8 mouse cellular contexts compared by ENCODE assay signal in the genomic region with DNA sequence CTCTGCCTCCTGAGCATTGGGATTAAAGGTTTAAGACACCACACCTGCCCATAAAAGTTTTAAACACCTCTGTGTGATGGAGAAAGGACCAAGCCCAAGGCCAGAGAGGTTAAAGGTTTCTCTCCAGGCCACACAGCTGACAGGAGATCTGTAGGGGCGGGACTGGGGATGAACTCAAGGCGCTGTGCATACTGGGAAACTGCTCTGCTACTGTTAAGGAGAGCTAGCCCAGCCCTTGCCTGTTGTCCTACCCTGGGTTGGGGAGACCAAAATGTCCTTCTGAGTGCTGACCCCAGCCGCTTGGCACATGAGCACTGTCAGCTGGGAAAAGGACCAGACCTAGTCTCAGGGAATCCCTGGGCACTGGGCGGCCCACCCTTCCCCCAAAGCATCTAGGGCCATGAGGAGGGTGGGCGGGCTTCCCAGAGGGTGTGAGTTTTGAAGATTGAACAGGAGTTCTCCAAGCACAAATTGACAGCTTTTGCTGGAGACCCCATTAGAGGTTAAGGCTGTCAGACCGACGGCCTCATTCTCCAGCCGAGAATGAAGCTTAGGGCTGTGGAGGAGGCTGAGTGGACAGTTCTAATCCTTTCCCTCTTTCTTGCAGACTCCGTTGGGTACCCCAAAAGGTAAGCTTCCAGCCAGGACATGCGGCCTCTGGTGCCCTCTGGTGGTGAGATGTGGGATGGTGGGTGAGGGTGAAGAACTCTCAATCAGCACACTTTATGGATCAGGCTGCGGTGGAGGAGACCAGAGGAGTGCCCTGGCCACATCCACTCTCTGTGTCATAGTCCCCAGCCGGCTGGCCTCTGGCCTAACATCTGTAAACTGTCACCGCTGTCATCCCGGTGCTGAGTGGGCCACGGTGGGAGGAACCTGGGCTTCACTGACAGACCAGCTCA. TPM values are rescaled to one million over a fixed set of nuclear protein-coding genes. Genes with fewer than 3 reads are reported as not detected.
DNase-seq lines count a peak whose midpoint lies in the region; ATAC-seq and TF ChIP-seq lines count a peak whose summit lies in the region.

No protein-coding gene starts in this region.

- no peak overlapping the region for H3K9ac ChIP-seq in embryonic facial prominence, embryonic 14.5 days (ENCODE audit: low read depth, low read length)
- H3K9ac ChIP-seq in kidney, embryonic 15.5 days, result no peak overlapping the region
- no peak overlapping the region for H3K9ac ChIP-seq in liver, adult 2 months (ENCODE audit: low read depth, low read length)

- H3K27ac ChIP-seq in embryonic facial prominence, embryonic 14.5 days (replicated peaks; ENCODE audit: low read depth, low read length), result no peak overlapping the region
- peak overlapping the region; percentile 44; the same call in 1 of the 2 replicates for H3K27ac ChIP-seq in heart, embryonic 10.5 days
- no peak overlapping the region; the same call in 1 of the 2 replicates for H3K27ac ChIP-seq in kidney, embryonic 15.5 days
- no peak overlapping the region for H3K27ac ChIP-seq in liver, adult 2 months (replicated peaks; ENCODE audit: insufficient read depth, low read depth, low read length)

- no peak overlapping the region for H3K4me3 ChIP-seq in embryonic facial prominence, embryonic 14.5 days (ENCODE audit: low read depth, low read length)
- no peak overlapping the region for H3K4me3 ChIP-seq in heart, embryonic 10.5 days
- H3K4me3 ChIP-seq in kidney, embryonic 15.5 days (replicated peaks), result no peak overlapping the region
- no peak overlapping the region for H3K4me3 ChIP-seq in liver, adult 2 months (ENCODE audit: insufficient read depth, low read depth, low read length)

- TF ChIP-seq CTCF in liver, adult 2 months (IDR thresholded peaks at IDR 0.05; ENCODE audit: low read depth, low read length), result peak; percentile 99

- no peaks in the 10 kb centered on the region for H3K27me3 ChIP-seq in embryonic facial prominence, embryonic 14.5 days (replicated peaks; ENCODE audit: control insufficient read depth, insufficient read depth, low read length)
- no peaks in the 10 kb centered on the region for H3K27me3 ChIP-seq in heart, embryonic 10.5 days (ENCODE audit: insufficient read depth, poor library complexity, severe bottlenecking)
- no peaks in the 10 kb centered on the region for H3K27me3 ChIP-seq in kidney, embryonic 15.5 days
- no peaks in the 10 kb centered on the region for H3K27me3 ChIP-seq in liver, adult 2 months (ENCODE audit: control insufficient read depth, insufficient read depth, low read length)

- no peaks in the 10 kb centered on the region for H3K9me3 ChIP-seq in embryonic facial prominence, embryonic 14.5 days (ENCODE audit: control insufficient read depth, low read length)
- H3K9me3 ChIP-seq in heart, embryonic 10.5 days, result no peaks in the 10 kb centered on the region
- H3K9me3 ChIP-seq in kidney, embryonic 15.5 days (replicated peaks), result no peaks in the 10 kb centered on the region

- no peaks in the 10 kb centered on the region for H3K4me1 ChIP-seq in embryonic facial prominence, embryonic 14.5 days (ENCODE audit: control insufficient read depth, insufficient read depth, low read length)
- H3K4me1 ChIP-seq in heart, embryonic 10.5 days, result peaks cover 18% of the 10 kb centered on the region
- peaks cover 42% of the 10 kb centered on the region for H3K4me1 ChIP-seq in kidney, embryonic 15.5 days
- peaks cover 10% of the 10 kb centered on the region for H3K4me1 ChIP-seq in liver, adult 2 months (ENCODE audit: control insufficient read depth, insufficient read depth, low read length)

- peaks cover 71% of the 10 kb centered on the region for H3K36me3 ChIP-seq in embryonic facial prominence, embryonic 14.5 days (ENCODE audit: control insufficient read depth, insufficient read depth, low read length)
- peaks cover 53% of the 10 kb centered on the region for H3K36me3 ChIP-seq in heart, embryonic 10.5 days
- H3K36me3 ChIP-seq in kidney, embryonic 15.5 days, result peaks cover 76% of the 10 kb centered on the region
- no peaks in the 10 kb centered on the region for H3K36me3 ChIP-seq in liver, adult 2 months (ENCODE audit: control insufficient read depth, insufficient read depth, low read length)

- peak; percentile 76 for DNase-seq in 3T3-L1 (ENCODE audit: low read depth, low spot score)
- DNase-seq in adrenal gland, postnatal 4 days (ENCODE audit: low spot score in 2 of 2), result peak; percentile 73 to 84
- DNase-seq in embryonic facial prominence, embryonic 14.5 days (ENCODE audit: low spot score), result peak; percentile 59
- no peak for DNase-seq in heart, embryonic 10.5 days (ENCODE audit: low spot score)
- peak; percentile 40 for DNase-seq in liver, adult 2 months (ENCODE audit: extremely low read depth, low read depth, low spot score)
- peak; percentile 83 to 96 for DNase-seq in spleen, postnatal 4 days (ENCODE audit: low spot score in 2 of 2)

- peak; percentile 48 for ATAC-seq in embryonic facial prominence, embryonic 14.5 days (ENCODE audit: low read depth)
- peak; percentile 13 for ATAC-seq in kidney, embryonic 15.5 days (replicated peaks; ENCODE audit: low FRiP score)
- ATAC-seq in monocyte, adult 5-6 weeks (replicated peaks; ENCODE audit: insufficient number of reproducible peaks, low FRiP score, low TSS enrichment, poor library complexity, severe bottlenecking), result peak; percentile 83

- 34% methylated on average over 15 of the region's 15 CpGs for WGBS in embryonic facial prominence, embryonic 14.5 days
- WGBS in heart, embryonic 10.5 days, result 21% methylated on average over 15 of the region's 15 CpGs
- 26% methylated on average over 15 of the region's 15 CpGs for WGBS in kidney, embryonic 15.5 days
- WGBS in liver, adult 2 months, result 28% methylated on average over 15 of the region's 15 CpGs

- TF ChIP-seq POLR2A in liver, adult 2 months (IDR thresholded peaks at IDR 0.05; ENCODE audit: extremely low read depth, insufficient read depth, low read length), result no peak

- H3K4me2 ChIP-seq in embryonic facial prominence, embryonic 14.5 days (ENCODE audit: low read depth, low read length), result no peak overlapping the region
- no peak overlapping the region for H3K4me2 ChIP-seq in kidney, embryonic 15.5 days

- H3K79me2 ChIP-seq in liver, adult 2 months (ENCODE audit: control insufficient read depth, insufficient read depth, low read length), result no peaks in the 10 kb centered on the region

RNA-seq across cellular contexts. Expression of gene Misp, which starts 8.8 kb away (rescaled TPM):
- 1 to 10 TPM in 1 of 2 experiments, under 1 TPM in 1; 0.20 to 4.2 TPM for total RNA-seq in adrenal gland, postnatal 4 days (2021)
- 2.3 and 3.9 TPM in 2 replicates for polyA plus RNA-seq in embryonic facial prominence, embryonic 14.5 days (2014; fragmentation: Nextera tagmentation; extraction: Ambion mirVana)
- polyA plus RNA-seq in heart, embryonic 10.5 days (2016; fragmentation: Nextera tagmentation; extraction: Ambion mirVana), result 0.21 and 0.82 TPM in 2 replicates
- 14.9 and 15.2 TPM in 2 replicates for polyA plus RNA-seq in kidney, embryonic 15.5 days (2015; fragmentation: Nextera tagmentation; extraction: Ambion mirVana)
- 0.18 and 0.40 TPM in 2 replicates for total RNA-seq in liver, adult 2 months (2014; rRNA removed)
- 0.16 and 0.51 TPM in 2 replicates for polyA plus RNA-seq in liver, adult 2 months (2012; rRNA removed)
- total RNA-seq in monocyte, adult 5-6 weeks (2017), result not detected in 3 replicates

RNA-seq across cellular contexts. Expression of gene Palm, which starts 18.6 kb away (rescaled TPM):
- total RNA-seq in adrenal gland, postnatal 4 days (2021), result 100 to 1,000 TPM in 1 of 2 experiments, 10 to 100 TPM in 1; 91.8 to 119 TPM
- 62.5 and 75.4 TPM in 2 replicates for polyA plus RNA-seq in embryonic facial prominence, embryonic 14.5 days (2014; fragmentation: Nextera tagmentation; extraction: Ambion mirVana)
- 80.7 and 83.1 TPM in 2 replicates for polyA plus RNA-seq in heart, embryonic 10.5 days (2016; fragmentation: Nextera tagmentation; extraction: Ambion mirVana)
- 144 and 158 TPM in 2 replicates for polyA plus RNA-seq in kidney, embryonic 15.5 days (2015; fragmentation: Nextera tagmentation; extraction: Ambion mirVana)
- total RNA-seq in liver, adult 2 months (2014; rRNA removed), result 0.81 and 0.92 TPM in 2 replicates
- polyA plus RNA-seq in liver, adult 2 months (2012; rRNA removed), result 1.9 and 3.0 TPM in 2 replicates
- total RNA-seq in monocyte, adult 5-6 weeks (2017), result 21.3 to 30.9 TPM (median 27.0 TPM) in 3 replicates

RNA-seq across cellular contexts. Expression of gene Prss57, which starts 21.2 kb away (rescaled TPM):
- total RNA-seq in adrenal gland, postnatal 4 days (2021), result under 1 TPM; 0.11 to 0.71 TPM
- 0.16 TPM in 1 of 2 replicates, not detected in the other for polyA plus RNA-seq in embryonic facial prominence, embryonic 14.5 days (2014; fragmentation: Nextera tagmentation; extraction: Ambion mirVana)
- polyA plus RNA-seq in heart, embryonic 10.5 days (2016; fragmentation: Nextera tagmentation; extraction: Ambion mirVana), result not detected in 2 replicates
- polyA plus RNA-seq in kidney, embryonic 15.5 days (2015; fragmentation: Nextera tagmentation; extraction: Ambion mirVana), result 0.29 TPM in 1 of 2 replicates, not detected in the other
- not detected in 2 replicates for total RNA-seq in liver, adult 2 months (2014; rRNA removed)
- polyA plus RNA-seq in liver, adult 2 months (2012; rRNA removed), result not detected in 2 replicates
- 0.21 to 2.1 TPM in 2 of 3 replicates, not detected in the other for total RNA-seq in monocyte, adult 5-6 weeks (2017)

RNA-seq across cellular contexts. Expression of gene Fstl3, which starts 34.9 kb away (rescaled TPM):
- total RNA-seq in adrenal gland, postnatal 4 days (2021), result 1 to 10 TPM; 6.7 to 7.1 TPM
- polyA plus RNA-seq in embryonic facial prominence, embryonic 14.5 days (2014; fragmentation: Nextera tagmentation; extraction: Ambion mirVana), result 8.3 and 10.7 TPM in 2 replicates
- 7.9 and 8.0 TPM in 2 replicates for polyA plus RNA-seq in heart, embryonic 10.5 days (2016; fragmentation: Nextera tagmentation; extraction: Ambion mirVana)
- polyA plus RNA-seq in kidney, embryonic 15.5 days (2015; fragmentation: Nextera tagmentation; extraction: Ambion mirVana), result 15.3 and 15.6 TPM in 2 replicates
- total RNA-seq in liver, adult 2 months (2014; rRNA removed), result 0.09 and 0.27 TPM in 2 replicates
- 0.18 and 0.60 TPM in 2 replicates for polyA plus RNA-seq in liver, adult 2 months (2012; rRNA removed)
- total RNA-seq in monocyte, adult 5-6 weeks (2017), result 1.3 to 3.3 TPM (median 2.0 TPM) in 3 replicates

RNA-seq across cellular contexts. Expression of gene Ptbp1, which starts 42.2 kb away (rescaled TPM):
- 100 to 1,000 TPM; 344 to 389 TPM for total RNA-seq in adrenal gland, postnatal 4 days (2021)
- polyA plus RNA-seq in embryonic facial prominence, embryonic 14.5 days (2014; fragmentation: Nextera tagmentation; extraction: Ambion mirVana), result 198 and 254 TPM in 2 replicates
- polyA plus RNA-seq in heart, embryonic 10.5 days (2016; fragmentation: Nextera tagmentation; extraction: Ambion mirVana), result 174 and 264 TPM in 2 replicates
- 398 and 438 TPM in 2 replicates for polyA plus RNA-seq in kidney, embryonic 15.5 days (2015; fragmentation: Nextera tagmentation; extraction: Ambion mirVana)
- total RNA-seq in liver, adult 2 months (2014; rRNA removed), result 43.9 and 86.1 TPM in 2 replicates
- 77.6 and 103 TPM in 2 replicates for polyA plus RNA-seq in liver, adult 2 months (2012; rRNA removed)
- total RNA-seq in monocyte, adult 5-6 weeks (2017), result 55.7 to 124 TPM (median 78.8 TPM) in 3 replicates

Comparison
In these comparisons a context has a peak if more than half of its experiments do, and no peak if none do; other contexts are left out.
1. ATAC-seq: peak in every context shown above with its lines; median percentile 83 in monocyte, adult 5-6 weeks; 48 in embryonic facial prominence, embryonic 14.5 days; 13 in kidney, embryonic 15.5 days.
2. RNA of gene Palm, which starts 18.6 kb away (polyA plus RNA-seq): 144 to 158 TPM in kidney, embryonic 15.5 days, 80.7 to 83.1 TPM in heart, embryonic 10.5 days and 62.5 to 75.4 TPM in embryonic facial prominence, embryonic 14.5 days; 1.9 to 3.0 TPM in liver, adult 2 months; every median in the first group is over 10 times any median in the second.